Mouse (Mus musculus) thymus, adult 2 months (tissue): ENCODE results near the gene March4.

ENCODE experiments used
- CTCF ChIP-seq: fragments of 200-500 bp; IDR thresholded peaks from 2 replicates; pipeline ENCODE4 v1.5.1; 2012; ENCODE audit warnings: mild to moderate bottlenecking, control low read depth, low read length, moderate library complexity, borderline replicate concordance; ENCODE audit not compliant: control insufficient read depth, poor library complexity, insufficient read depth; ENCODE audit errors: extremely low read depth
- POLR2A ChIP-seq: fragments of 200-500 bp; IDR thresholded peaks from 2 replicates; pipeline ENCODE4 v1.6.1; 2012; ENCODE audit warnings: mild to moderate bottlenecking, low read length, control low read depth, moderate library complexity; ENCODE audit not compliant: control insufficient read depth, poor library complexity, insufficient read depth; ENCODE audit errors: extremely low read depth

- no peak for TF ChIP-seq CTCF
- TF ChIP-seq POLR2A = no peak
Observed at GRCm38 (mm10) chr1:72411108-72411507, 125.6 kb downstream of the March4 start.
